Mouse (Mus musculus) embryonic facial prominence, embryonic 13.5 days (tissue): Measurements from ENCODE around the gene Lhx2. TPM values are rescaled to one million over a fixed set of nuclear protein-coding genes. Genes with fewer than 3 reads are reported as not detected.

ENCODE experiments used
- ATAC-seq: fragments of 200-750 bp; cut with Nextera tagmentation; 2 replicates; pipeline ENCODE4 v1.8.0; 2017; ENCODE audit warnings: low read depth; ENCODE audit not compliant: insufficient number of reproducible peaks, insufficient read depth, low FRiP score, low TSS enrichment
- H3K27ac ChIP-seq: fragments of 300-500 bp; sonication (generic); 2 replicates; pipeline ENCODE4 v1.5.1; 2015; ENCODE audit warnings: moderate library complexity, mild to moderate bottlenecking, inconsistent platforms
- H3K27me3 ChIP-seq: fragments of 300-500 bp; sonication (generic); 2 replicates; pipeline ENCODE4 v1.6.1; 2015; ENCODE audit warnings: mild to moderate bottlenecking, inconsistent platforms
- H3K36me3 ChIP-seq: fragments of 300-500 bp; sonication (generic); 2 replicates; pipeline ENCODE4 v1.6.1; 2015; ENCODE audit warnings: mild to moderate bottlenecking, inconsistent platforms
- H3K4me1 ChIP-seq: fragments of 300-500 bp; sonication (generic); 2 replicates; pipeline ENCODE4 v1.6.1; 2015; ENCODE audit warnings: inconsistent platforms
- H3K4me2 ChIP-seq: fragments of 300-500 bp; sonication (generic); 2 replicates; pipeline ENCODE4 v1.6.1; 2015; ENCODE audit warnings: moderate library complexity, mild to moderate bottlenecking, inconsistent platforms
- H3K4me3 ChIP-seq: fragments of 300-500 bp; sonication (generic); 2 replicates; pipeline ENCODE4 v1.5.1; 2015; ENCODE audit warnings: mild to moderate bottlenecking, inconsistent platforms
- H3K9ac ChIP-seq: fragments of 300-500 bp; sonication (generic); 2 replicates; pipeline ENCODE4 v1.6.1; 2015; ENCODE audit warnings: mild to moderate bottlenecking, inconsistent platforms
- H3K9me3 ChIP-seq: fragments of 300-500 bp; sonication (generic); 2 replicates; pipeline ENCODE4 v1.6.1; 2016; ENCODE audit warnings: inconsistent platforms
- WGBS: fragments of 180-500 bp; shearing (Covaris S2); methylation state at CpG from one replicate; pipeline ENCODE4 v1.1.7; 2015; ENCODE audit warnings: mixed read lengths; 5-methylcytosine and 5-hydroxymethylcytosine counted together
- polyA plus RNA-seq: library from polyadenylated mRNA; unstranded; fragments of >200 nt; fragmentation: Nextera tagmentation; extraction: Ambion mirVana; gene quantifications from 2 replicates; pipeline ENCODE4 v1.2.1, GENCODE M21; 2015

Gene Lhx2
- polyA plus RNA-seq, 1 experiment from 2014 or later: 10.0 TPM

DNA sequence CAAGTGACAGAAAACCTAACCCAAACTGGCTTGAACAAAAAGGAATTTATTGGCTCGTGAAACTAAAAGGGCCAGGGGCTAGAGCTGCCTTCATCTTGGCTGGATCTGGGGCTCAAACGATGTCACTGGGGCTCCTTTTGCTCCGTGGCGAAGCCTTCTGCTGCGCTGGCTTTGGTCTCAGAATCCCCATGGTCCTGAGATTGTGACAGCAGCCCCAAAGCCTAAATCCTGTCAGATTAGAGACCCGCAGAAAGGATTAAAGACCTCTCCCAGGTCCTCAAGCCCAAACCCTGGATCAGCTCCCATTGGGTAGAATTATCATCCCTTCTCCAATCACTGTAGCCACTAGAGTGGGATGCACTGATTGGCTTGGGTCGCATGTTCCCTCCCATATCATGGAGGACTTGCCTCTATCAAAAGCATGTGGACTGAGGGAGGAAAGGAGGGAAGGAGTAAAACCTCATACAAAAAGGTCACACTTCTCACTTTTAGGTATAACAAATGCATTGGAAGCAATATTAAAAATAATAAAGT lies 5.4 kb upstream of the Lhx2 start:
- peaks cover 7% of the 10 kb centered on the region for H3K4me1 ChIP-seq
- no peaks in the 10 kb centered on the region for H3K9me3 ChIP-seq
- H3K4me2 ChIP-seq: no peak overlapping the region
- H3K27me3 ChIP-seq: peaks cover 61% of the 10 kb centered on the region
- ATAC-seq: no peak
- H3K4me3 ChIP-seq: no peak overlapping the region
- no peak overlapping the region for H3K27ac ChIP-seq
- 37% methylated on average over 7 of the region's 7 CpGs for WGBS
- no peak overlapping the region for H3K9ac ChIP-seq
- no peaks in the 10 kb centered on the region for H3K36me3 ChIP-seq

DNA sequence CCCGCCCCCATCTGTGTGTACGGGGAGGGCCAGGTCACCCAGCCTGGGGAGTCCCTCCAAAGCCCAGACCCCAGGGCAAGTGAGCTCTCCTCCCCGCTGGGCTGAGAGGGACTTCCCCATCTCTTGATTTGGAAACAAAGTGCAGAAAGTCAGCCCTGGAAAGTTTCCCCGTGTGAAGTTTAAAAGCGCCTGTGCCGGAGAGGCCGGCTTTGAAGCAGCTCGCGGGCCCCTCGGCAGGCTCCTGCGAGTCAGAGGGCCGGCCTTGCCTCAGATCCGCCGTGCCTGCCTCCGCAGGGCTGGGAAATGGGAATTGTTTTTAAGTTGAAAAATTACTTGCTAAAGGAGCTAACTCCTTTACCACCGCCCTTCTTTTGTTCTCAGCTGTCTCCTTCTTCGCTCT lies 2.5 kb upstream of the Lhx2 start:
- ATAC-seq: no peak
- Histone ChIP-seq H3K27ac (no peak overlapping the region), H3K27me3 (peaks cover 88% of the 10 kb centered on the region), H3K36me3 (no peaks in the 10 kb centered on the region), H3K9ac (no peak overlapping the region), H3K9me3 (no peaks in the 10 kb centered on the region), H3K4me2 (peak overlapping the region; percentile 16), H3K4me3 (peak overlapping the region; percentile 4; the same call in 1 of the 2 replicates), H3K4me1 (peaks cover 15% of the 10 kb centered on the region)
- 2% methylated on average over 17 of the region's 17 CpGs for WGBS

DNA sequence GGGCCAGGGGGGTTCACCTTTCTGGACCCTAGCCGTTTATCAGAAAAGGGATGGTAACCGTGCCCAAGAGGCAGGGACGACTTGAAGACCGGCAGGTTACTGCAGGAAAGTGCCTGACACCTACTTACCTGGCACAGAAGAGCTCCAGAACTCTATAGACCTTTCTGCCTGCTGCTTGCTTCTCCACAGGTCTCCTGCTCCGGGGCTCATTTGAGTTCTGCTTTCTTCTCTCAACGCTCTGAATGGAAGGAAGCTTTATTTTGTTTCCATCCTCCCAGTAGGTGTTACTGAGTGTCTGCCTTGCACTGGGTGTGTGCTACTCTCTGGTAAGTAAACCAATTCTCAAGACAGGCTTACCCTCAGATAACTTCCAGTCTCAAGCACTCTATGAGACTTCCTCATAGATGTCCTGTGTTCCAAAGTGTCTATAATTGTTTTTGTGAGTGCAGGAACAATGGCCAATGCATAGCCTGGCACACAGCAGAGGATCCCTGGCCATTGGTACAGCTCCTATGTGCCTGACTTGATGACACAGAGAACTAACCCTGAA lies 1.9 kb upstream of the Lhx2 start:
- Histone ChIP-seq H3K9ac (no peak overlapping the region), H3K27me3 (peaks cover 93% of the 10 kb centered on the region), H3K36me3 (no peaks in the 10 kb centered on the region), H3K4me1 (peaks cover 15% of the 10 kb centered on the region), H3K4me3 (peak overlapping the region; percentile 4; the same call in 1 of the 2 replicates), H3K9me3 (no peaks in the 10 kb centered on the region), H3K4me2 (no peak overlapping the region), H3K27ac (no peak overlapping the region)
- WGBS: 4% methylated on average over 6 of the region's 6 CpGs
- no peak for ATAC-seq

DNA sequence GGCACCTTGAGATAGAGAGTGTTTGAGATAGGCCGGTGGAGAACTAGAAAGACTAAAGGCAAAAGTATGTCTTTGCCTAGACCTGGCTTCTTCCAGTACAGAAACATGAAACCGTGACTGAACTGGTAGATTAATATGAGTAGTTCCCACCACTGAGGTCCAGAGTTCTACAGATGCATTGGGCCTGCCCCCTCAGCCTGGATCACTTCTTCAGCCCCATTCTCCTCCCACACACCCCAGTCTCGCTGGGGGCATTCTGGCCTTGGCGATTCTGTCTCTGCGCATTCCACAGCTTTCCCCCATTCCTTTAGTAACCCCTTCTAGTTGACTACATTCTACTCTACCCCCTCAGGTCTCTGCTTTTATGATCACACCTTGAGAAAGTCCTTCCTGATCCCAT lies 1.4 kb upstream of the Lhx2 start:
- peaks cover 15% of the 10 kb centered on the region for H3K4me1 ChIP-seq
- H3K4me3 ChIP-seq: no peak overlapping the region
- H3K4me2 ChIP-seq: no peak overlapping the region
- H3K9me3 ChIP-seq: no peaks in the 10 kb centered on the region
- no peak overlapping the region for H3K27ac ChIP-seq
- no peak overlapping the region for H3K9ac ChIP-seq
- ATAC-seq: no peak
- H3K36me3 ChIP-seq: no peaks in the 10 kb centered on the region
- 18% methylated on average over 5 of the region's 5 CpGs for WGBS
- peaks cover 96% of the 10 kb centered on the region for H3K27me3 ChIP-seq

DNA sequence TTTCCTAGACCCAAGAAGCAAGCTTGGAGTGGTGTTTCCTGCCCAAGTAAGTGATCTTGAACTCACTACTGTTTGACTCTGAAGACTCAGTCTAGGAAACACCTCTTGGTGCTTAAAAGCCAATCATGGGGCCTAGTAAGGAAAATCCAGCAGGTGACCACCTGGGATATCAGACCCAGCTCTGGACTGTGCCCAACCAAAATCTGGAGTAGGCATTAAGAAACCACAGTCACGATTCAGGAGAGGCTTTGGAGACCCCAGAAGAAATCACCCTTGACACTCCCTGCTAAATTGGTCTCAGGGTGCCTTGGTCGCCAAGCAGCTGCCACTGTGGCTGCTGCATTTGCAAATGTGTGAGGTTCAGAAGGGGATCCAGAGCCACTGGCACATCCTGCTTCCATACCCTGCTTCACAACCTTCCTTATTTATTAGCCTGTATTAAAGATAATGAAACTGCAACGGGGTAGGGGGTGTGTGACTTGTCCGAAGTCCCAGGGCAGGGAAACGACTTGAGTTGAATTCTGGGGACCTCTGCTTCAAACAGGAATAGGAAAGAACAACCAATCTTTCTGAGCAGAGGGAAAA lies 641 bp upstream of the Lhx2 start:
- Histone ChIP-seq H3K9ac (no peak overlapping the region), H3K4me2 (peak overlapping the region; percentile 89), H3K36me3 (no peaks in the 10 kb centered on the region), H3K27ac (no peak overlapping the region), H3K27me3 (peaks cover 98% of the 10 kb centered on the region), H3K4me3 (peak overlapping the region; percentile 49), H3K4me1 (peaks cover 15% of the 10 kb centered on the region), H3K9me3 (no peaks in the 10 kb centered on the region)
- WGBS: 6% methylated on average over 5 of the region's 5 CpGs
- no peak for ATAC-seq

DNA sequence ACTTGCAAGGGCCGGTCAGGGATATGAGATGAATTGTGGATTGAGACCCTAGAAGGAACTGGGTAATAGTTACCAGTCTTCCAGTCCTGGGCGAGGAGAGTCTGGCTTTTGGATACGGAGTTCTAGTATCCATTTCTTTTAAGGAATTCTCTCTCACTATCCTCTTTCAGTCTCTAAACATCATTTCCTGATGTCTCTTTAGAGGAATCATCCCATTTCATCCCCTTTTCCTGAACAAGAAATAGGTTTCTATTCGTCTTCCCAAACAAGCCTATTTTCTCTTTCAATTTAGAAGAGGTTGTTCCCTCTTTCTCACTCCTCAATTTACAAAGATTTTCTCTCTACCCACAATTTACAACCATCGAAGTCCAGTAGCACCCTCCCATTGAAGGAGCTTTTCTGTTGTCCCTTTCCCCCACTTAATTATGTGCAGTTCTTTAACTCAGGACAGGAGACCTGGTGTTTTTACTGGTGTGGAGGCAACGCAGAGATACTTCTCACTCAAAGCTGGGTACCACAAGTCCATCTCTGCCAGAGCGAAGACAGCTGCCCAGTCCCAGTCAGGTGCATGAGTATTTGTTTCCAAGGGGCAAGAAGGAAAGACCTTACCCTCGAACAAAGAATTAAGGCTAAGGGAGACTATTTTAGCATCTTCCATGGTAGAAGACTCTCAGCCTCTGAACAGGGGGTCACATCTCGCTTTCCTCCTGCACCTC lies 987 bp downstream of the Lhx2 start:
- Histone ChIP-seq H3K9ac (peak overlapping the region; percentile 65; the same call in 1 of the 2 replicates), H3K4me1 (peaks cover 15% of the 10 kb centered on the region), H3K4me3 (peak overlapping the region; percentile 49), H3K27me3 (peaks cover 100% of the 10 kb centered on the region), H3K36me3 (no peaks in the 10 kb centered on the region), H3K9me3 (no peaks in the 10 kb centered on the region), H3K4me2 (peak overlapping the region; percentile 89), H3K27ac (no peak overlapping the region)
- 2% methylated on average over 9 of the region's 9 CpGs for WGBS
- no peak for ATAC-seq

DNA sequence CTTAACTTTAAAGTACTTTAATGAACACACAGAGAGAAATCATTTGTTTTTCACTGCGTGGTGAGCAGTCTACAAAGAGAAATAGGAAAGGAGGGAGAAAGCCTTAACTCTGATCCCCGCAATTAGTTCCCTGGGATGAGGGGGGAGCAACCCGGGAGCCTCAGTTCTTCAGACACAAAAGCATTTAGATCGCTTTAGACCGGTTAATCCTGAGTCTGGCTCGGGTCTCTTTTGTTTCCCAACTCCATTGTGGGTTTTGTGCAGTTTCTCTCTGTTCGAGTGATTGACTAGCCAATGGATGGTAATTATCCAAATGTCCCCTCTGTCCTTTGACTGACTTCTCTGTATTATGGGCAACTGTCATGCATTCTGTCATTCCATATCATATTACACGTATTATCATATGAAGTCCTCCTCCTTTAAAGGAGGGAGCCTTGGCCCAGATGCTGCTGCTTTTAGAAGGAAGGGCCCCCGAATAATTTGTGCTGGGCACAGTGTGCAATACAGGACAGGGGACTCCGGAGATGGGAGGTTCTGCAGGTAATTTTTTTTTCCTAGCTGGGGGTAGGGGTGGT lies 1.6 kb downstream of the Lhx2 start:
- Histone ChIP-seq H3K9me3 (no peaks in the 10 kb centered on the region), H3K4me1 (peaks cover 15% of the 10 kb centered on the region), H3K9ac (no peak overlapping the region), H3K27me3 (peaks cover 100% of the 10 kb centered on the region), H3K36me3 (no peaks in the 10 kb centered on the region), H3K27ac (no peak overlapping the region), H3K4me2 (no peak overlapping the region), H3K4me3 (peak overlapping the region; percentile 2)
- WGBS: under 1% methylated on average over 10 of the region's 10 CpGs
- no peak for ATAC-seq

DNA sequence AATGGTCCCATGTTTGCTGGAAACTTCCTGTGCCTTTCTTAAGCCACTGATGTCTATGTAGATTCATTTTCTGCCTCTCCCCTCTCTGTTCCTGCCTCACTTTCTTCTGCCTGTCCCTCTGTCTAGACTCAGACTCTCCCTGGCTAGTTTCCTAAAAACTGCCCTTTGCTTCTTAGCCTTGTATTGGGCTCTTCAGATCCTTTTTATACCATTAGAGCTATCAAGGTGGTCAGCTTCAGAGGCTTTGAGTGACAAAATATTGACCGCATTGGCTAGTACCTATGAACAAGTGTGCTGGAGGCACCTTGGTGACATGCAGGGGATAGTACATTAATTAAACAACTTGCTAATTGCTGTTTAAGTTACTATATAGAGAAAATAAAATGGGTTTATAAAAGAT lies 4.5 kb downstream of the Lhx2 start:
- no peaks in the 10 kb centered on the region for H3K36me3 ChIP-seq
- no peak overlapping the region for H3K9ac ChIP-seq
- peaks cover 100% of the 10 kb centered on the region for H3K27me3 ChIP-seq
- 23% methylated on average over 1 of the region's 1 CpGs for WGBS
- no peak for ATAC-seq
- H3K4me1 ChIP-seq: peaks cover 22% of the 10 kb centered on the region
- no peak overlapping the region for H3K27ac ChIP-seq
- no peak overlapping the region for H3K4me3 ChIP-seq
- H3K9me3 ChIP-seq: no peaks in the 10 kb centered on the region
- H3K4me2 ChIP-seq: no peak overlapping the region

DNA sequence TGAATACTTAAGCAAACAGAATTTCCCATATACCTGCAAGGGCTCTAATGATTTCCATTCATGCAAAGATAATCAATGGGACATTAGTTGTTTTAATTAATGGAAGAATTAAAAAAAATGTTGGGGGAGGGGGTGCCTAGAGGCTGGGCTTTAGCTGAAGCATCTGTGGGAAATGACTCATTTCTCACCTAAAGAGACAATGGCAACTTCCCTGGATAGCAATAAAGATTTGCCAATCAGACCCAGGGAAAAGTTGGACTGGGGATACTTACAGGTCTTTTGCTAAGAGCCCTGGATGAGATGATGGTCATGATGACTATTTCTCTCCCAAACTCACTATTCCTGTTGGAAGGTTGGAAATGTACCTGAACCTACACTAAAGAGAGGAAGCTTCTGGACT lies 5.6 kb downstream of the Lhx2 start:
- no peak overlapping the region for H3K27ac ChIP-seq
- H3K9ac ChIP-seq: no peak overlapping the region
- H3K4me1 ChIP-seq: peaks cover 15% of the 10 kb centered on the region
- no peak overlapping the region for H3K4me3 ChIP-seq
- peaks cover 100% of the 10 kb centered on the region for H3K27me3 ChIP-seq
- H3K36me3 ChIP-seq: no peaks in the 10 kb centered on the region
- ATAC-seq: no peak
- no peak overlapping the region for H3K4me2 ChIP-seq
- no peaks in the 10 kb centered on the region for H3K9me3 ChIP-seq

DNA sequence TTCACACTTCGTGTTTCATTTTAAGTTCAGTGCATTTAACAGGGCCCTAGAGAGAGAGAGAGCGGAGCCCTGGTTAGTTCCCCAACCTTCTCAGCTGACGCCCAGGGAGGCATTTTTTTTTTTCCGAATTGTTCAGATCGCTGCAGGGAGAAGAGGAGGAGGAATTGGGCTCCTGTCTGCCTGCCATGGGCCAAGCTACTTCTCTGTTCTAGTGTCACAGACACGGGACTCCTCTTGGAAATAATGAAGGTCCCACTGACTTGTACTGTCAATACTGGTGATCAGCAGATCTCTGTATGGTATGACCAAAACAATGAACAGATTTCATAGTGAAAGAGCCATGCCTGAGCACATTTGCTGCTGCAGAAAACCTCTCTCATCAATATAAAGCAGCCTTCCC lies 7.3 kb downstream of the Lhx2 start:
- no peak for ATAC-seq
- no peak overlapping the region for H3K4me3 ChIP-seq
- H3K27me3 ChIP-seq: peaks cover 100% of the 10 kb centered on the region
- H3K9ac ChIP-seq: no peak overlapping the region
- H3K9me3 ChIP-seq: no peaks in the 10 kb centered on the region
- H3K4me2 ChIP-seq: no peak overlapping the region
- H3K36me3 ChIP-seq: no peaks in the 10 kb centered on the region
- H3K27ac ChIP-seq: no peak overlapping the region
- H3K4me1 ChIP-seq: peaks cover 26% of the 10 kb centered on the region
- 1% methylated on average over 6 of the region's 6 CpGs for WGBS

DNA sequence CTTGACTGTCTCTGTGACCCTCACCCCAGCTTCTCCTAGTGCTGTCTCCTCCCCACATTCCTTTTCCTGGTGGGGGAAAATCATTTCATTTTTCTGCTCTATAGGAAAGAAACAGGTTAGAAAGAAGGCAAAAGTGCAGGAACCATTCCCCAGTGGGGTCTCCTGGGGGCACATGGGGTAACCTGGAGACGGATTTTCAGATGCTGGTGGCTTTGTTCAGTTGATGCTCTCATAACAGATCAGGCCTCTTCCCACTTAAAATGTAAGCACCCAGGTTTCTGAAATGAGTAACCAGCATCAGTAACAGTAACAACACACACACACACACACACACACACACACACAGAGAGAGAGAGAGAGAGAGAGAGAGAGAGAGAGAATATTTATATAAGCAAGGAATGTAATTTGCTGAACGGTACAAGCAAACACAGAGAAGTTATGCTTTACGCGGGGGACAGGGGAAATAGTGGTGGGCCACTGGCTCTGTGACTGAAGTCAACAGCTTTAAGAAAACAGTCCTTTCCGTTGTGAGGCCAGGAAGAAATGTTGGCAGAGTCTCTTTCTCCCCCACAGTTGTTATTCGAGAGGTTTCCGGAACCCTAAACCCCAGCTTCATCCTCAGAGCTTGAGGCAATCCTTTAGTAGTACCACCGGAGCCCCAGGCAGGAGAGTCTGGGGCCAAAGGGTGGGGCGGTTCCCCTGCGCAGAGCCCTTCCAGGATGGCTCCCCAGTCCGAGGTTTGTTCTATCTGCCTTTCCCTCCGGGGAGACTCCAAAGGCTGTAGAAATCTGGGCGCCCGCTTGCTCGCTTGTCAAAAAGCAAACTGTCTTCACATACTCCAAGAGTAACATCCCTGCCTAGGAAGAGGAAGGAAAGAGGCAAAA lies 8.0 kb downstream of the Lhx2 start:
- peaks cover 33% of the 10 kb centered on the region for H3K4me1 ChIP-seq
- under 1% methylated on average over 15 of the region's 15 CpGs for WGBS
- no peak overlapping the region for H3K27ac ChIP-seq
- no peaks in the 10 kb centered on the region for H3K9me3 ChIP-seq
- H3K4me2 ChIP-seq: peak overlapping the region; percentile 49; the same call in 1 of the 2 replicates
- peak overlapping the region; percentile 30; the same call in 1 of the 2 replicates for H3K4me3 ChIP-seq
- H3K9ac ChIP-seq: no peak overlapping the region
- H3K36me3 ChIP-seq: no peaks in the 10 kb centered on the region
- ATAC-seq: no peak
- peaks cover 100% of the 10 kb centered on the region for H3K27me3 ChIP-seq
